ENCODE assay signal across 14 mouse cellular contexts in genomic region chr3:77091812-77092211, GRCm38 (mm10).
"Had no signal": no experiment of that assay in that cellular context is flagged by ENCODE, and none has a peak within 500 bp of the region (broad histone marks: within the 10 kb centered on the region; RNA-seq: fewer than 3 reads in every experiment).

No protein-coding gene starts in this region.

- H3K9ac ChIP-seq: kidney, embryonic 15.5 days; limb, embryonic 15.5 days; liver, embryonic 12.5 days; neural tube, embryonic 13.5 days; stomach, embryonic 15.5 days had no signal

- H3K36me3 ChIP-seq: kidney, embryonic 15.5 days; limb, embryonic 15.5 days; liver, embryonic 12.5 days; midbrain, embryonic 10.5 days; neural tube, embryonic 13.5 days; stomach, embryonic 15.5 days had no signal

- H3K4me2 ChIP-seq: kidney, embryonic 15.5 days; limb, embryonic 15.5 days; liver, embryonic 12.5 days; neural tube, embryonic 13.5 days; stomach, embryonic 15.5 days had no signal

- H3K4me1 ChIP-seq: kidney, embryonic 15.5 days; limb, embryonic 15.5 days; liver, embryonic 12.5 days; midbrain, embryonic 10.5 days; neural tube, embryonic 13.5 days; stomach, embryonic 15.5 days had no signal

- H3K9me3 ChIP-seq: kidney, embryonic 15.5 days; limb, embryonic 15.5 days; liver, embryonic 12.5 days; midbrain, embryonic 10.5 days; neural tube, embryonic 13.5 days; stomach, embryonic 15.5 days had no signal

- H3K27me3 ChIP-seq: kidney, embryonic 15.5 days; limb, embryonic 15.5 days; liver, embryonic 12.5 days; neural tube, embryonic 13.5 days; stomach, embryonic 15.5 days had no signal

- H3K4me3 ChIP-seq: kidney, embryonic 15.5 days; left cerebral cortex, adult 2 months; limb, embryonic 15.5 days; liver, embryonic 12.5 days; midbrain, embryonic 10.5 days; neural tube, embryonic 13.5 days; stomach, embryonic 15.5 days had no signal

- DNase-seq: kidney, adult 2 months; kidney, postnatal 14 days; midbrain, embryonic 14.5 days; retina, postnatal 1 day; right cerebral cortex, postnatal 4 days; thymus, adult 2 months; thymus, postnatal 25 days had no signal

- H3K27ac ChIP-seq: kidney, embryonic 15.5 days; left cerebral cortex, adult 2 months; limb, embryonic 15.5 days; liver, embryonic 12.5 days; midbrain, embryonic 10.5 days; neural tube, embryonic 13.5 days; stomach, embryonic 15.5 days had no signal

- ATAC-seq: liver, embryonic 12.5 days had no signal
